Mouse (Mus musculus) stomach, embryonic 16.5 days (tissue): Measurements from ENCODE around the gene Mus81. TPM values are rescaled to one million over a fixed set of nuclear protein-coding genes. Genes with fewer than 3 reads are reported as not detected.
A peak's percentile ranks its signal among the peaks of the same experiment; 100 is the strongest.
"Not testable (repeated sequence)": the region's sequence is repeated elsewhere in the genome, so short reads cannot be mapped to it uniquely, and the experiment has no call there.

Experiments used
- ATAC-seq: fragments of 200-750 bp; cut with Nextera tagmentation; 2 replicates; pipeline ENCODE4 v1.8.0; 2017; ENCODE audit warnings: moderate number of reproducible peaks, moderate TSS enrichment; ENCODE audit not compliant: insufficient read depth, low FRiP score
- H3K27ac ChIP-seq: fragments of 300-500 bp; sonication (generic); 2 replicates; pipeline ENCODE4 v1.5.1; 2014; ENCODE audit warnings: low read length
- H3K27me3 ChIP-seq: fragments of 300-500 bp; sonication (generic); 2 replicates; pipeline ENCODE4 v1.6.1; 2014; ENCODE audit warnings: low read length, control low read depth, mixed read lengths; ENCODE audit not compliant: control insufficient read depth, insufficient read depth
- H3K36me3 ChIP-seq: fragments of 300-500 bp; sonication (generic); 2 replicates; pipeline ENCODE4 v1.6.1; 2014; ENCODE audit warnings: low read length; ENCODE audit not compliant: control insufficient read depth, insufficient read depth
- H3K4me1 ChIP-seq: fragments of 300-500 bp; sonication (generic); 2 replicates; pipeline ENCODE4 v1.6.1; 2014; ENCODE audit warnings: low read length, control low read depth, mixed read lengths; ENCODE audit not compliant: control insufficient read depth, insufficient read depth
- H3K4me2 ChIP-seq: fragments of 300-500 bp; sonication (generic); 2 replicates; pipeline ENCODE4 v1.6.1; 2014; ENCODE audit warnings: low read depth, low read length, mixed read lengths
- H3K4me3 ChIP-seq: fragments of 300-500 bp; sonication (generic); replicated peaks from 2 replicates; pipeline ENCODE4 v1.5.1; 2014; ENCODE audit warnings: mild to moderate bottlenecking, low read length
- H3K9ac ChIP-seq: fragments of 300-500 bp; sonication (generic); 2 replicates; pipeline ENCODE4 v1.6.1; 2014; ENCODE audit warnings: low read length
- H3K9me3 ChIP-seq: fragments of 300-500 bp; sonication (generic); replicated peaks from 2 replicates; pipeline ENCODE4 v1.6.1; 2016; ENCODE audit warnings: low read length, control low read depth; ENCODE audit not compliant: control insufficient read depth
- WGBS: fragments of 180-500 bp; shearing (Covaris S2); extraction: QIAGEN DNeasy Blood & Tissue Kit; methylation state at CpG from one replicate; pipeline ENCODE4 v1.1.7; 2014; 5-methylcytosine and 5-hydroxymethylcytosine counted together
- polyA plus RNA-seq: library from polyadenylated mRNA; unstranded; fragments of >200 nt; fragmentation: Nextera tagmentation; extraction: Ambion mirVana; gene quantifications from 2 replicates; pipeline ENCODE4 v1.2.1, GENCODE M21; 2015

Gene Mus81
- polyA plus RNA-seq, 1 experiment from 2014 or later = 36.5 TPM

DNA sequence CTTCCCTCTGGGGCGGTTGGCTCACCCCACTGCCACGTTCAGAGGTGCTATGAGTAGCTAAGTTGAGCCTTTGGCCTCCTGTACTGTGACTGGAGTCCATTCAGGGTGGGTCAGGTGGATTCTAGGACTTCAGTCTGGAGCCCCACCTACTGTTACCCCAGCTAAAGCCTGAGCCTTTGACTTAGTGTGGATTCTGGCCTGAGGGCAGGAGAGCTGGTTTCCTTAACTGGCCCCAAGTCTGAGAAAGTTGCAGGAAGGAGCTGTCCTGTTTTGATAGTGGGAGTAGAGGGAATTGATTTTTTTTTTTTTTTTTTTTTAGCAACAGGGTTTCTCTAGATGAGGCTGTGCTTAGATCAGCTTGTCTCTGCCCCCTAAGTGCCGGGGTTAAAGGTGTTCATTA is 6.1 kb upstream of the Mus81 start:
- H3K27ac ChIP-seq = no peak overlapping the region
- WGBS = 78% methylated on average over 3 of the region's 3 CpGs
- no peak overlapping the region for H3K4me3 ChIP-seq
- ATAC-seq = no peak
- no peaks in the 10 kb centered on the region for H3K27me3 ChIP-seq
- no peak overlapping the region for H3K4me2 ChIP-seq
- H3K9ac ChIP-seq = no peak overlapping the region
- peaks cover 15% of the 10 kb centered on the region; the same call in 1 of the 2 replicates for H3K36me3 ChIP-seq
- peaks cover 14% of the 10 kb centered on the region for H3K4me1 ChIP-seq
- H3K9me3 ChIP-seq = no peaks in the 10 kb centered on the region

DNA sequence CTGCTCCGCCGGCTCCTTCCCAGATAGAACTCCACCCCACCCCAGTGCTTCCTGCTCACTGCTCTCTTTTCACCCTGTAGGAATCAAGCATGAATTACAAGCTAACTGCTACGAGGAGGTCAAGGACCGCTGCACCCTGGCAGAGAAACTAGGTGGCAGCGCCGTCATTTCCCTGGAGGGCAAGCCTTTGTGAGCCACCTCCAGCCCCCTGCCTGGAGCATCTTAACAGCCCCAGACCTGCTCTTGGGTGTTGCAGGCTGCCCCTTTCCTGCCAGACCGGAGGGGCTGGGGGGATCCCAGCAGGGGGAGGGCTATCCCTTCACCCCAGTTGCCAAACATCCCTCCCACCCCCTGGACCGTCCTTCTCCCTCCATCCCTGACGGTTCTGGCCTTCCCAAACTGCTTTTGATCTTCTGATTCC is 5.1 kb upstream of the Mus81 start:
- not testable (repeated sequence) for H3K4me2 ChIP-seq, H3K9ac ChIP-seq, H3K27me3 ChIP-seq, H3K4me3 ChIP-seq, H3K9me3 ChIP-seq, H3K27ac ChIP-seq, ATAC-seq
- Histone ChIP-seq H3K36me3 (peaks cover 15% of the 10 kb centered on the region; the same call in 1 of the 2 replicates), H3K4me1 (peaks cover 22% of the 10 kb centered on the region)
- WGBS = 74% methylated on average over 9 of the region's 9 CpGs

DNA sequence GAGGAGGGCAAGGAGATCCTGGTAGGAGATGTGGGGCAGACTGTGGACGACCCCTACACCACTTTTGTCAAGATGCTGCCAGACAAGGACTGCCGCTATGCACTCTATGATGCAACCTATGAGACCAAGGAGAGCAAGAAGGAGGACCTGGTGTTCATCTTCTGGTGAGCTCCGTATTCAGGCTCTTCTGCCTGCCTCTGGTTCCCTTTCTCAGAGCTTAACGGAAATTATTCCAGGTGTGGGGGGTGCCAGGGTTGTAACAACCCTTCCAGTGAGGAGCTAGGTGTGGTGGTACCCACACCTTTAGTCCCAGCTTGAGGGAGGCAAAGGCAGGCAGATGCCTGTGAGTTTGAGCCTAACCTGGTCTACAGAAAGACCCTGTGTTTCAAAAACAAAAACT is 4.4 kb upstream of the Mus81 start:
- no peak overlapping the region for H3K4me2 ChIP-seq
- no peak overlapping the region for H3K4me3 ChIP-seq
- no peak overlapping the region for H3K27ac ChIP-seq
- H3K4me1 ChIP-seq = peaks cover 22% of the 10 kb centered on the region
- H3K27me3 ChIP-seq = no peaks in the 10 kb centered on the region
- 80% methylated on average over 4 of the region's 4 CpGs for WGBS
- H3K9me3 ChIP-seq = no peaks in the 10 kb centered on the region
- H3K9ac ChIP-seq = no peak overlapping the region
- H3K36me3 ChIP-seq = peaks cover 14% of the 10 kb centered on the region; the same call in 1 of the 2 replicates
- ATAC-seq = no peak

DNA sequence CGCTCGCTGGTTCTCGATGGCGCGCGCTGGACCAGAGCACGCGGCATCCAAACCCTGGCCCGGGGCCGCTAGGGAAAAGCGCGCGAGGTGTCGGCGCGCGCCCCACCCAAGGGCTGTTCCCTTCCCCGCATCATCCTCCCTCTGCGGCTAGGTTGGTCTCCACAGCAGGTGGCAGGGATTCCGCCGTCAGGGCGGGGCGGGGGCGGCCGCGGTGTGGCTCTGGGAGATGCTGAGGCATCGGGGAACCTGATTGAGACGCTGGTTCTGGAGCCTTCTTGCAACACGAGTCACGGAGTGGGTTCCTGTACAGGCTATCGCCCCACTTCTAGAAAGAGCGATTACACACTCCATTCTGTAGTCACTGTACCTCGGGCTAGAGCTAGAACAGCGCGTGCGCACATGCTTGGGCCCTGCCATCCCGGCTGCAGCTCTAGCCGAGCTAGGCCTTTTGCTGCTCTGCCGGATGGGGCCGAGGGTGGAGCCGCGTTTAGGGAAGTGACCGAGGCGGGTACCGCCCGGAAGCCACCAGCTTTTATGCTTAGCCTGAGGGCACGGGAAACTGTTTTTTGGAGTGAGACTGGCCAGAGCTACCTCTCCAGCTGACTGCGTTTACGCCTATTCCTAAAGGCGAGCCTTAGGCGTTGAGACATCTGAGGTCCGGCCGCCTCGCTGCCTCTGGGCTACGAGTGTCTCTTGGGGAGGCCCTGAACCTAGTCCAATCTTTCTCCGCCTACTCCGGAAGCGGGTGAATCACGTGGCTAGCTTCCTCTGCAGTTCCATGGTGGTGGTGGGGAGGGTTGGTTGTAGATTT is 2.9 kb upstream of the Mus81 start:
- H3K27ac ChIP-seq = peak overlapping the region; percentile 100
- peaks cover 6% of the 10 kb centered on the region; the same call in 1 of the 2 replicates for H3K36me3 ChIP-seq
- peak overlapping the region; percentile 97 for H3K9ac ChIP-seq
- H3K4me1 ChIP-seq = peaks cover 28% of the 10 kb centered on the region
- ATAC-seq = peak; percentile 4; the same call in 1 of the 2 replicates
- peak overlapping the region; percentile 96 for H3K4me3 ChIP-seq
- H3K9me3 ChIP-seq = no peaks in the 10 kb centered on the region
- no peaks in the 10 kb centered on the region for H3K27me3 ChIP-seq
- H3K4me2 ChIP-seq = peak overlapping the region; percentile 86
- WGBS = under 1% methylated on average over 59 of the region's 59 CpGs

DNA sequence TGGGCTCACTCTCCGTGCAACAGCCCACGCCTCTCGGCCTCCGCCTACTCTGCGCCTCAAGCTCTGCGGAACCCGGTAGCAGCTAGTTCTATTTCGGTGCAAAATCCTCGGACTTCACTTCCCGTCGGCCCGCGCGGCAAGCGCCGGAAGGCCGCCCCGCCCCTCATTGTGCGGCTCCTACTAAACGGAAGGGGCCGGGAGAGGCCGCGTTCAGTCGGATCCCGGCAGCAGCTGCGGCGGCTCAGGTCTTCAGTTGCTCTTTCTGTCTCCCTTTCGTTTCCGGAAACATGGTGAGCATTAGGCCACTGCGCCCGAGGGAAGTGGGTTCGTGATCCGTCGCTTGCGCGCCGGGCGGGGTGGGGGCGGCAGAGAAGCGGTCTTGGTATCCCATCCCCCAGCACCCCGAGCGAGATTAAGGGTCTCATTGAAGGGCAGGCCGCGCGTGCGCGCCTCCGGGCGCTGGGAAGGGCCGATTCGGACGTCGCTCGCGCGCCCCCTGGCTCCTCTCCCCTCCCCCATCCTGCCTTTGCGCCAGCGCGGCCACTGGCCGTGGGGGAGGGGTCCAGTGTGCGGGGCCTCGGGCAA is 2.2 kb upstream of the Mus81 start, which contains the start of gene Cfl1:
Cfl1 (plus strand) TSS at position 143 of the 585 bp plus-strand sequence.
- H3K4me3 ChIP-seq = peak within 1 kb of the TSS; percentile 96
- H3K4me2 ChIP-seq = peak within 1 kb of the TSS; percentile 93
- H3K4me1 ChIP-seq = peaks cover 28% of the 10 kb centered on the region
- H3K9me3 ChIP-seq = no peaks in the 10 kb centered on the region
- H3K36me3 ChIP-seq = peaks cover 6% of the 10 kb centered on the region; the same call in 1 of the 2 replicates
- ATAC-seq = peak; percentile 74
- peak within 1 kb of the TSS; percentile 97 for H3K9ac ChIP-seq
- WGBS = under 1% methylated on average over 60 of the region's 62 CpGs
- no peaks in the 10 kb centered on the region for H3K27me3 ChIP-seq
- H3K27ac ChIP-seq = peak within 1 kb of the TSS; percentile 100

DNA sequence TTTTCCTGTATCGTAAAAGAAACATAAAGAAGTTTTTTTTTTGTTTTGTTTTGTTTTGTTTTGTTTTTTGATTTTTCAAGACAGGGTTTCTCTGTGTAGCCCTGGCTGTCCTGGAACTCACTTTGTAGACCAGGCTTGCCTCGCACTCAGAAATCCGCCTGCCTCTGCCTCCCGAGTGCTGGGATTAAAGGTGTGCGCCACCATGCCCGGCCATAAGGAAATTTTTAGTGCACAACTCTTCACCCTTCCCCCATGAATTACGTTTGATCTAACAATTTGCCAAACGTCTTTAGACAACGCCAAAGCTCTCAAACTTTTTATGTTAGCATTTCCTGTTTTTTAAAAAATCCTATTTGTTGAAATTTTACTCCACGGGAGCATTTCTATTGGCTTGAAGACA is 1.5 kb upstream of the Mus81 start:
- H3K4me1 ChIP-seq = peaks cover 28% of the 10 kb centered on the region
- not testable (repeated sequence) for ATAC-seq, H3K36me3 ChIP-seq, H3K9ac ChIP-seq, H3K9me3 ChIP-seq, H3K27me3 ChIP-seq
- peak overlapping the region; percentile 93 for H3K4me2 ChIP-seq
- H3K4me3 ChIP-seq = peak overlapping the region; percentile 96; the same call in 1 of the 2 replicates
- H3K27ac ChIP-seq = peak overlapping the region; percentile 100
- 43% methylated on average over 10 of the region's 10 CpGs for WGBS

DNA sequence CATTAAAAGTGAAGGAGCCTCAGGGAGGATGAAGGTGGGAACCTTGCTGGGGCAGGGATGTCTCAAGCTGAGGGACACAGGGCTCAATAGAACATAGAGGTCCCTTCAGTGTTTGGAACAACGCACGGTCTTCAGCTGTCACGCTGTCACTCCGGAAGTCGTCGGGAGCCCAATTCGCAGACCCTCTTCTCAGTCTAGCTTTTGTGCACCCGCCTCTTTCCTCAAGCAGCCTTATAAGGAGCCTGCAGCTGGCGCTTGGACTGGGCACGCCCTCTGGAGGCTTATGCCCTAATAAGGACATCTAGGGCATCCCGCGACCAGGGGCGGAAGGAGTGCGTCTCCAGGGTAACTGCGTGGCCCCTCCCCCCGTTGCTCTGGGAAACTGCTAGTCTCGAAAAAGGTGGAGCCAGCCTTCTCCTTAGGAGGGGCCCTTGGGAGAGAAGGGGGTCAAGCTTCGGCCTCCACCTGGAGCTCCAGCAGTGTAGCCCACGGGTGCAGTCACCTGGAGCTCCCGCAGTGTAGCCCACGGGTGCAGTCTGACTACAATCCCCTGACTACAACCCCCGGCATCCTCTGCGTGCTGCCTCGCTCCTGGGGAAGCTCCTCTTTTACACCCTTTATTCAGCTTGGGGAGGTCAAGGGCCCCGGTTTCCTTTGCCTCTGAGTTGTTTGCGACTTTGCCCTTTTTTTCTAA is 823 bp upstream of the Mus81 start:
- Histone ChIP-seq H3K9ac (peak overlapping the region; percentile 75), H3K36me3 (peaks cover 15% of the 10 kb centered on the region; the same call in 1 of the 2 replicates), H3K4me3 (peak overlapping the region; percentile 63), H3K27ac (peak overlapping the region; percentile 100), H3K9me3 (no peaks in the 10 kb centered on the region), H3K4me2 (peak overlapping the region; percentile 93), H3K4me1 (peaks cover 28% of the 10 kb centered on the region), H3K27me3 (no peaks in the 10 kb centered on the region)
- ATAC-seq = peak; percentile 84
- under 1% methylated on average over 26 of the region's 26 CpGs for WGBS

DNA sequence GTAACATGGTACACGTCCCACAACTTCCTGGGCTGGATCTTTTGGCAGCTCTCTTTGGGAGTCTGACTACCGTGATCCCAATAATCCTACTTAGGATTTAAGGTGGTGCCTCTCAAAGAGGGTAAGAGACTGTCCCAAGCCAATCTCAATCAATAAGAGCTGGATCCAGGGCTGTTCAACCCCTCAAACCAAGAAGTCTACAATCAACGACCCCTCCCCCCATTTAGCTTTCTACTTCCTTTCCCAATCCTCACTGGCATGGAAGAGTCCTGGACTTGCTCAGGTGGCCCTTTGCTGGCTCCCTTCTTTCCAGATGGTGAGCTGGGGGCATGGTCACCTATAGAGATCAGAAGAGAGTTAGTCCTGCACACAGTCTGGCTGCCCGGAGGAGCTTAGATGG is 1.4 kb downstream of the Mus81 start:
- H3K27me3 ChIP-seq = no peaks in the 10 kb centered on the region
- H3K9ac ChIP-seq = no peak overlapping the region
- H3K4me1 ChIP-seq = peaks cover 19% of the 10 kb centered on the region
- H3K27ac ChIP-seq = no peak overlapping the region
- no peaks in the 10 kb centered on the region for H3K9me3 ChIP-seq
- 0 out of 2 replicates have a peak overlapping the region, but pooled peaks have one; percentile 93 for H3K4me2 ChIP-seq
- ATAC-seq = no peak
- WGBS = 76% methylated on average over 4 of the region's 4 CpGs
- 0 out of 2 replicates have a peak, but pooled peaks cover 15% of the 10 kb centered on the region for H3K36me3 ChIP-seq
- no peak overlapping the region for H3K4me3 ChIP-seq
